Mouse (Mus musculus): ENCODE results near the gene Slc6a19. TPM values are rescaled to one million over a fixed set of nuclear protein-coding genes. Genes with fewer than 3 reads are reported as not detected.

Slc6a19 gene
- polyA plus RNA-seq, 1 experiment from 2014 or later = not detected

- Histone ChIP-seq H3K9me3 (ENCODE audit: control insufficient read depth, low read length) (no peaks in the 10 kb centered on the region), H3K9ac (ENCODE audit: low read length) (no peak overlapping the region), H3K4me1 (replicated peaks; ENCODE audit: control insufficient read depth, insufficient read depth, low read length) (no peaks in the 10 kb centered on the region), H3K4me2 (ENCODE audit: low read depth, low read length, severe bottlenecking) (no peak overlapping the region), H3K27ac (ENCODE audit: low read depth, low read length) (no peak overlapping the region), H3K27me3 (ENCODE audit: control insufficient read depth, insufficient read depth, low read length) (no peaks in the 10 kb centered on the region), H3K36me3 (ENCODE audit: control insufficient read depth, insufficient read depth, low read length) (no peaks in the 10 kb centered on the region), H3K4me3 (ENCODE audit: low read depth, low read length) (no peak overlapping the region)
- 36% methylated on average over 10 of the region's 10 CpGs for WGBS
- peak; percentile 73 for ATAC-seq (replicated peaks; ENCODE audit: low FRiP score)
- DNase-seq (ENCODE audit: low spot score) = peak; percentile 81
Measured at GRCm38 (mm10) chr13:73692249-73692868, 12.3 kb downstream of the Slc6a19 start.

- WGBS = 85% methylated on average over 4 of the region's 4 CpGs
- ATAC-seq (replicated peaks; ENCODE audit: low FRiP score) = no peak
Measured at GRCm38 (mm10) chr13:73688934-73689333, 15.7 kb downstream of the Slc6a19 start.

GRCm38 (mm10) chr13:73687601-73688000 is 17.1 kb downstream of the Slc6a19 start:
- Histone ChIP-seq H3K27ac (ENCODE audit: low read depth, low read length) (no peak overlapping the region), H3K27me3 (ENCODE audit: control insufficient read depth, insufficient read depth, low read length) (no peaks in the 10 kb centered on the region), H3K9me3 (ENCODE audit: control insufficient read depth, low read length) (no peaks in the 10 kb centered on the region), H3K4me3 (ENCODE audit: low read depth, low read length) (no peak overlapping the region), H3K4me1 (replicated peaks; ENCODE audit: control insufficient read depth, insufficient read depth, low read length) (no peaks in the 10 kb centered on the region), H3K36me3 (ENCODE audit: control insufficient read depth, insufficient read depth, low read length) (no peaks in the 10 kb centered on the region), H3K4me2 (ENCODE audit: low read depth, low read length, severe bottlenecking) (no peak overlapping the region), H3K9ac (ENCODE audit: low read length) (no peak overlapping the region)
- no peak for DNase-seq (ENCODE audit: low spot score)
- ATAC-seq (replicated peaks; ENCODE audit: low FRiP score) = no peak
- WGBS = 78% methylated on average over 3 of the region's 3 CpGs

More at GRCm38 (mm10) chr13:73688934-73689333, 15.7 kb downstream of the Slc6a19 start:
- Histone ChIP-seq H3K27ac (ENCODE audit: low read depth, low read length) (no peak overlapping the region), H3K4me3 (ENCODE audit: low read depth, low read length) (no peak overlapping the region), H3K27me3 (ENCODE audit: control insufficient read depth, insufficient read depth, low read length) (no peaks in the 10 kb centered on the region), H3K9me3 (ENCODE audit: control insufficient read depth, low read length) (no peaks in the 10 kb centered on the region), H3K4me2 (ENCODE audit: low read depth, low read length, severe bottlenecking) (no peak overlapping the region), H3K9ac (ENCODE audit: low read length) (no peak overlapping the region), H3K4me1 (replicated peaks; ENCODE audit: control insufficient read depth, insufficient read depth, low read length) (no peaks in the 10 kb centered on the region), H3K36me3 (ENCODE audit: control insufficient read depth, insufficient read depth, low read length) (no peaks in the 10 kb centered on the region)
- no peak for DNase-seq (ENCODE audit: low spot score)

- Histone ChIP-seq H3K4me2 (ENCODE audit: low read depth, low read length, severe bottlenecking) (no peak overlapping the region), H3K4me3 (ENCODE audit: low read depth, low read length) (no peak overlapping the region), H3K9me3 (ENCODE audit: control insufficient read depth, low read length) (no peaks in the 10 kb centered on the region), H3K27ac (ENCODE audit: low read depth, low read length) (no peak overlapping the region), H3K4me1 (replicated peaks; ENCODE audit: control insufficient read depth, insufficient read depth, low read length) (no peaks in the 10 kb centered on the region), H3K27me3 (ENCODE audit: control insufficient read depth, insufficient read depth, low read length) (no peaks in the 10 kb centered on the region), H3K9ac (ENCODE audit: low read length) (no peak overlapping the region), H3K36me3 (ENCODE audit: control insufficient read depth, insufficient read depth, low read length) (no peaks in the 10 kb centered on the region)
- no peak for DNase-seq (ENCODE audit: low spot score)
- no peak for ATAC-seq (replicated peaks; ENCODE audit: low FRiP score)
- 92% methylated on average over 6 of the region's 6 CpGs for WGBS
Measured at GRCm38 (mm10) chr13:73685502-73685901, 19.2 kb downstream of the Slc6a19 start.

- ATAC-seq (replicated peaks; ENCODE audit: low FRiP score) (no peak), DNase-seq (ENCODE audit: low spot score) (no peak)
- Histone ChIP-seq H3K4me3 (ENCODE audit: low read depth, low read length) (no peak overlapping the region), H3K27ac (ENCODE audit: low read depth, low read length) (no peak overlapping the region), H3K36me3 (ENCODE audit: control insufficient read depth, insufficient read depth, low read length) (no peaks in the 10 kb centered on the region), H3K9me3 (ENCODE audit: control insufficient read depth, low read length) (no peaks in the 10 kb centered on the region), H3K4me1 (replicated peaks; ENCODE audit: control insufficient read depth, insufficient read depth, low read length) (no peaks in the 10 kb centered on the region), H3K27me3 (ENCODE audit: control insufficient read depth, insufficient read depth, low read length) (no peaks in the 10 kb centered on the region), H3K9ac (ENCODE audit: low read length) (no peak overlapping the region), H3K4me2 (ENCODE audit: low read depth, low read length, severe bottlenecking) (no peak overlapping the region)
- WGBS = 84% methylated on average over 1 of the region's 1 CpGs
Measured at GRCm38 (mm10) chr13:73684412-73684811, 20.3 kb downstream of the Slc6a19 start.

GRCm38 (mm10) chr13:73683682-73684081 is 21.0 kb downstream of the Slc6a19 start:
- 86% methylated on average over 11 of the region's 11 CpGs for WGBS
- no peak for ATAC-seq (replicated peaks; ENCODE audit: low FRiP score)
- H3K4me2 ChIP-seq (ENCODE audit: low read depth, low read length, severe bottlenecking) = no peak overlapping the region

GRCm38 (mm10) chr13:73682226-73682625 is 22.4 kb downstream of the Slc6a19 start:
- H3K9me3 ChIP-seq (ENCODE audit: control insufficient read depth, low read length) = no peaks in the 10 kb centered on the region
- WGBS = 87% methylated on average over 2 of the region's 2 CpGs
- H3K4me3 ChIP-seq (ENCODE audit: low read depth, low read length) = no peak overlapping the region
- no peaks in the 10 kb centered on the region for H3K4me1 ChIP-seq (replicated peaks; ENCODE audit: control insufficient read depth, insufficient read depth, low read length)
- no peak overlapping the region for H3K4me2 ChIP-seq (ENCODE audit: low read depth, low read length, severe bottlenecking)
- H3K9ac ChIP-seq (ENCODE audit: low read length) = no peak overlapping the region
- no peaks in the 10 kb centered on the region for H3K36me3 ChIP-seq (ENCODE audit: control insufficient read depth, insufficient read depth, low read length)
- no peak for ATAC-seq (replicated peaks; ENCODE audit: low FRiP score)
- H3K27me3 ChIP-seq (ENCODE audit: control insufficient read depth, insufficient read depth, low read length) = no peaks in the 10 kb centered on the region
- no peak overlapping the region for H3K27ac ChIP-seq (ENCODE audit: low read depth, low read length)
- no peak for DNase-seq (ENCODE audit: low spot score)

More at GRCm38 (mm10) chr13:73683682-73684081, 21.0 kb downstream of the Slc6a19 start:
- no peaks in the 10 kb centered on the region for H3K36me3 ChIP-seq (ENCODE audit: control insufficient read depth, insufficient read depth, low read length)
- H3K9ac ChIP-seq (ENCODE audit: low read length) = no peak overlapping the region
- H3K4me1 ChIP-seq (replicated peaks; ENCODE audit: control insufficient read depth, insufficient read depth, low read length) = no peaks in the 10 kb centered on the region
- H3K9me3 ChIP-seq (ENCODE audit: control insufficient read depth, low read length) = no peaks in the 10 kb centered on the region
- DNase-seq (ENCODE audit: low spot score) = no peak
- H3K27ac ChIP-seq (ENCODE audit: low read depth, low read length) = no peak overlapping the region
- H3K27me3 ChIP-seq (ENCODE audit: control insufficient read depth, insufficient read depth, low read length) = no peaks in the 10 kb centered on the region
- no peak overlapping the region for H3K4me3 ChIP-seq (ENCODE audit: low read depth, low read length)

GRCm38 (mm10) chr13:73680394-73680793 is 24.3 kb downstream of the Slc6a19 start:
- Histone ChIP-seq H3K9ac (ENCODE audit: low read length) (no peak overlapping the region), H3K27me3 (ENCODE audit: control insufficient read depth, insufficient read depth, low read length) (no peaks in the 10 kb centered on the region), H3K27ac (ENCODE audit: low read depth, low read length) (no peak overlapping the region), H3K4me1 (replicated peaks; ENCODE audit: control insufficient read depth, insufficient read depth, low read length) (no peaks in the 10 kb centered on the region), H3K4me3 (ENCODE audit: low read depth, low read length) (no peak overlapping the region), H3K9me3 (ENCODE audit: control insufficient read depth, low read length) (no peaks in the 10 kb centered on the region), H3K36me3 (ENCODE audit: control insufficient read depth, insufficient read depth, low read length) (no peaks in the 10 kb centered on the region), H3K4me2 (ENCODE audit: low read depth, low read length, severe bottlenecking) (no peak overlapping the region)
- 47% methylated on average over 1 of the region's 1 CpGs for WGBS
- no peak for ATAC-seq (replicated peaks; ENCODE audit: low FRiP score)
- DNase-seq (ENCODE audit: low spot score) = no peak

- Histone ChIP-seq H3K36me3 (ENCODE audit: control insufficient read depth, insufficient read depth, low read length) (no peaks in the 10 kb centered on the region), H3K4me2 (ENCODE audit: low read depth, low read length, severe bottlenecking) (no peak overlapping the region), H3K9ac (ENCODE audit: low read length) (no peak overlapping the region), H3K4me3 (ENCODE audit: low read depth, low read length) (no peak overlapping the region), H3K27ac (ENCODE audit: low read depth, low read length) (no peak overlapping the region), H3K9me3 (ENCODE audit: control insufficient read depth, low read length) (no peaks in the 10 kb centered on the region), H3K4me1 (replicated peaks; ENCODE audit: control insufficient read depth, insufficient read depth, low read length) (no peaks in the 10 kb centered on the region), H3K27me3 (ENCODE audit: control insufficient read depth, insufficient read depth, low read length) (no peaks in the 10 kb centered on the region)
- ATAC-seq (replicated peaks; ENCODE audit: low FRiP score) = no peak
- no peak for DNase-seq (ENCODE audit: low spot score)
- WGBS = 58% methylated on average over 2 of the region's 2 CpGs
Measured at GRCm38 (mm10) chr13:73679311-73679710, 25.4 kb downstream of the Slc6a19 start.

All from forebrain, embryonic 11.5 days (tissue).